Mouse (Mus musculus): Measurements from ENCODE around the gene Smpdl3b.

- TF ChIP-seq GATA1 (IDR thresholded peaks at IDR 0.05; ENCODE audit: borderline replicate concordance, low read length), result no peak
- no peak for TF ChIP-seq FLI1 (IDR thresholded peaks at IDR 0.05; ENCODE audit: low read length)
These were observed 21.7 kb downstream of the Smpdl3b start for GRCm38 (mm10) chr4:132735389-132735788.
